Mouse (Mus musculus): ENCODE data around the gene Fkbp6.
A peak's percentile ranks its signal among the peaks of the same experiment; 100 is the strongest.

Gene Fkbp6

GRCm38 (mm10) chr5:135351606-135352005, 1.8 kb upstream of the Fkbp6 start:
- DNase-seq = peak in 1 of 2 experiments; percentile 18

GRCm38 (mm10) chr5:135347511-135348011, 2.3 kb downstream of the Fkbp6 start:
- peak in 1 of 2 experiments; percentile 19 for DNase-seq

GRCm38 (mm10) chr5:135346430-135346829, 3.4 kb downstream of the Fkbp6 start:
- DNase-seq = no peak

GRCm38 (mm10) chr5:135345989-135346388, 3.9 kb downstream of the Fkbp6 start:
- DNase-seq = peak; percentile 8 to 42

- DNase-seq = peak; percentile 17 to 35
Measured at GRCm38 (mm10) chr5:135337575-135337974, 12.3 kb downstream of the Fkbp6 start.

GRCm38 (mm10) chr5:135331161-135331560, 18.7 kb downstream of the Fkbp6 start:
- no peak for DNase-seq

GRCm38 (mm10) chr5:135330201-135330600, 19.6 kb downstream of the Fkbp6 start:
- no peak for DNase-seq

- DNase-seq = no peak
Measured at GRCm38 (mm10) chr5:135329471-135329870, 20.4 kb downstream of the Fkbp6 start.

- no peak for DNase-seq
Measured at GRCm38 (mm10) chr5:135326121-135326659, 23.7 kb downstream of the Fkbp6 start.

GRCm38 (mm10) chr5:135322197-135322596, 27.6 kb downstream of the Fkbp6 start:
- DNase-seq = no peak

- DNase-seq = no peak
Measured at GRCm38 (mm10) chr5:135319856-135320255, 30.0 kb downstream of the Fkbp6 start.

- no peak for DNase-seq
Measured at GRCm38 (mm10) chr5:135316177-135316576, 33.7 kb downstream of the Fkbp6 start.

- no peak for DNase-seq
Measured at GRCm38 (mm10) chr5:135306321-135306965, 43.4 kb downstream of the Fkbp6 start.

GRCm38 (mm10) chr5:135302454-135302853, 47.4 kb downstream of the Fkbp6 start:
- DNase-seq = no peak

- DNase-seq = no peak
Measured at GRCm38 (mm10) chr5:135301916-135302315, 47.9 kb downstream of the Fkbp6 start.

- DNase-seq = no peak
Measured at GRCm38 (mm10) chr5:135292001-135292400, 57.8 kb downstream of the Fkbp6 start.

GRCm38 (mm10) chr5:135291193-135291592, 58.7 kb downstream of the Fkbp6 start:
- no peak for DNase-seq

- no peak for DNase-seq
Measured at GRCm38 (mm10) chr5:135290703-135291102, 59.1 kb downstream of the Fkbp6 start.

- no peak for DNase-seq
Measured at GRCm38 (mm10) chr5:135286926-135287325, 62.9 kb downstream of the Fkbp6 start.

- peak; percentile 76 to 87 for DNase-seq
Measured at GRCm38 (mm10) chr5:135286185-135286584, 63.7 kb downstream of the Fkbp6 start.

GRCm38 (mm10) chr5:135285211-135285610, 64.6 kb downstream of the Fkbp6 start:
- no peak for DNase-seq

- DNase-seq = peak in 1 of 2 experiments; percentile 28
Measured at GRCm38 (mm10) chr5:135280226-135280625, 69.6 kb downstream of the Fkbp6 start.

GRCm38 (mm10) chr5:135276597-135276996, 73.2 kb downstream of the Fkbp6 start:
- no peak for DNase-seq

- no peak for DNase-seq
Measured at GRCm38 (mm10) chr5:135274663-135275396, 75.0 kb downstream of the Fkbp6 start.
